Mouse (Mus musculus) urinary bladder, postnatal 14 days (tissue): ENCODE results near the gene Pigq.

Experiments used
- DNase-seq: peaks from one replicate; pipeline ENCODE4 v3.0.0; 2021; ENCODE audit warnings: low spot score

Gene Pigq

GRCm38 (mm10) chr17:25919786-25920642 lies 24.7 kb downstream of the Pigq start:
- DNase-seq, result peak; percentile 100

- peak; percentile 46 for DNase-seq
Observed at GRCm38 (mm10) chr17:25919144-25919785, 25.5 kb downstream of the Pigq start, which contains the start of gene Rab40c. TSS of gene Rab40c (minus strand) at chr17:25919727.

- DNase-seq, result no peak
Observed at GRCm38 (mm10) chr17:25918037-25918750, 26.5 kb downstream of the Pigq start.

GRCm38 (mm10) chr17:25916931-25917647 lies 27.6 kb downstream of the Pigq start:
- DNase-seq, result peak; percentile 21

GRCm38 (mm10) chr17:25914295-25914694 lies 30.4 kb downstream of the Pigq start:
- no peak for DNase-seq

GRCm38 (mm10) chr17:25913877-25914275 lies 30.9 kb downstream of the Pigq start:
- no peak for DNase-seq

GRCm38 (mm10) chr17:25913186-25913876 lies 31.4 kb downstream of the Pigq start:
- DNase-seq, result no peak

GRCm38 (mm10) chr17:25911816-25912215 lies 32.9 kb downstream of the Pigq start:
- DNase-seq, result no peak

GRCm38 (mm10) chr17:25907640-25908039 lies 37.1 kb downstream of the Pigq start:
- no peak for DNase-seq

- DNase-seq, result no peak
Observed at GRCm38 (mm10) chr17:25903061-25903460, 41.7 kb downstream of the Pigq start.

- no peak for DNase-seq
Observed at GRCm38 (mm10) chr17:25900193-25900592, 44.5 kb downstream of the Pigq start.

GRCm38 (mm10) chr17:25895891-25896290 lies 48.8 kb downstream of the Pigq start:
- no peak for DNase-seq

GRCm38 (mm10) chr17:25895415-25895814 lies 49.3 kb downstream of the Pigq start:
- DNase-seq, result no peak

- peak; percentile 63 for DNase-seq
Observed at GRCm38 (mm10) chr17:25893975-25894617, 50.6 kb downstream of the Pigq start.

GRCm38 (mm10) chr17:25888837-25889236 lies 55.9 kb downstream of the Pigq start:
- DNase-seq, result no peak

GRCm38 (mm10) chr17:25887467-25887866 lies 57.3 kb downstream of the Pigq start:
- DNase-seq, result no peak

- no peak for DNase-seq
Observed at GRCm38 (mm10) chr17:25886806-25887205, 57.9 kb downstream of the Pigq start.

GRCm38 (mm10) chr17:25885636-25886035 lies 59.1 kb downstream of the Pigq start:
- DNase-seq, result no peak

GRCm38 (mm10) chr17:25883824-25884223 lies 60.9 kb downstream of the Pigq start:
- no peak for DNase-seq

- no peak for DNase-seq
Observed at GRCm38 (mm10) chr17:25883268-25883667, 61.5 kb downstream of the Pigq start.

GRCm38 (mm10) chr17:25882306-25882705 lies 62.4 kb downstream of the Pigq start:
- DNase-seq, result no peak
